Mouse (Mus musculus) mouse trophoblast stem cell (cell line): ENCODE data around the gene Atm.

ENCODE experiments used
- in situ Hi-C, 2 experiments: fragments of 300-500 bp; cut with MseI, MboI; formaldehyde crosslinking; loops; 2 replicates in 1 of 2; 3 replicates in 1 of 2; pipeline ENCODE4 v1.15.1; 2025

Gene Atm

DNA sequence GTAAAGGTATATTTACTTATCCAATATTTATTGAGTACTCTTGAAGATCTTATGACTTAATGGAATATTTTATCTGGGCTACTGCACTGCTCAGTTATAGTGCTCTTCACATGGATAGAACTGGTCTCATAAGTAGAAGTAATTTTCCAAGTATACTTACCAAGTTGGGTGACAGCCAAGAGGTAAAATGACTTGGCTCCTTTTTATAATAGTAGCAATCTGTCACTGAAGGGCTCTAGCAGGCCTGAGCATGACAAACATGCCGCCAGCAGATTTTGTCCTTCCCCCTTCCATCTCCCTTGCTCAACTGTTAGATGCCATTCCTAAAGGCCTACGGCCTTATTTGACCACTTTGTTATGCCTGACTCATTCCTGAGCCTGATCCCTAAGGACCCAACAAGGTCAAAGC lies 127.6 kb downstream of the Atm start:
- in situ Hi-C loops: no loop called here

DNA sequence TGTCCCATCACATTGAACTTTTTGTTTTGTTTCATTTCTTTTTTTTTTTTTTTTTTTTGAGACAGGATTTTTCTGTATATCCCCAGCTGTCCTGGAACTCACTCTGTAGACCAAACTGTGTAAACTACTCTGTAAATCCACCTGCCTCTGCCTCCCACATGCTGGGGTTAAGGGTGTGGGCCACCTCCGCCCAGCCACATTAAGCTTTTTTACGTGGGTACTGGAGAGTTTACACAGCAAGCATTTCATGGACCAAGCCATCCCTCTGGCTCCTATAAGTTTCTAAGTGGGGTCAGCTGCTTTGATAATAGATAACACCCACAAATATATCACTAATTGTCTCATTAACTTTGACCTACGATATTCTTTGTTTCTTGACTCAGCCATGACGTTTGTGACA lies 128.0 kb downstream of the Atm start:
- in situ Hi-C loops: no loop called here

DNA sequence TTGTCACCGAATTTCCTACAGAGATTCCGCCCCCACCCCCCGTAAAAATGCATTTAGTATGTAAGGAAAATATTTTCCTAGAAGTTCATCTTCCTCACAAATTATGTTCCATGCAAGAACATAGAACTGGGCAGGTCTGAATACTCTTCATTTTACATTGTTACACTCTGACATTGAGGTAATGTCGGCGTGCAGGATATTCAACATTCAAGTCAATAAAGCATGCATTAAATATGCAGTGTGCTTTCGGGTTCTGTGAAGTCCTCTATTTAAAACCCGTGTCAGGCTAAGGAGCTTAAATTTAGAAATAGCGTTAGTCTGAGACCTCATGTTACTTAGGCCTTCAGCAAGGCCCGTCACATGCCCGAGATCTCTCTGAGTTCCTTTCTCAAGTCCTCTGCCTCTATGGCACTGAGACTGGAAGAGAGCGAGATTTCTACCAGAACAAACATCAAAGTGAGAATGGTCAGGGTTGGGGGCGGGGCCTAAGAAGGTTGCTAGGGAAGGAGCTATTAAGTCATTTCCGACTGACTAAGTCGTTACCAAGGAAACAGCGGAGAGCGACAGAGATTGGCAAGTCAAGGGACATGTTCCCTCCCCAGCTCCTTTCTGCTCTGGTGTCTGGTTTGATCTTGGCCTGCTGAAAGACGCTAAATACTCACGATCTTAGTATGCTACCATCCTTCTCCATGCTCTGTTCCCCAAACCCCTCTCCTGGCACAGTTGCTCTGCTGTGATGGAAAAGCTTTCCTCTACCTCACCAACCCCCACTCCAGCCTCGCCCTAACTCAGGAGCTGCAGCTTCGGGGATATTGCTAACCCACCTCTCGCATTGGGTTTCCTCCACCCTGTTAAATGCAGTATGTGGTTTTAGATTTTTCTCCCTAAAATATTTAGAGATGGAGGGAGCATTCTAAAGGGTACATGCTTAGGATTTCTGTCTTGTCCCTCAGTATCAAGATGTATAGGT lies 131.5 kb downstream of the Atm start:
- in situ Hi-C loops: no loop called here

DNA sequence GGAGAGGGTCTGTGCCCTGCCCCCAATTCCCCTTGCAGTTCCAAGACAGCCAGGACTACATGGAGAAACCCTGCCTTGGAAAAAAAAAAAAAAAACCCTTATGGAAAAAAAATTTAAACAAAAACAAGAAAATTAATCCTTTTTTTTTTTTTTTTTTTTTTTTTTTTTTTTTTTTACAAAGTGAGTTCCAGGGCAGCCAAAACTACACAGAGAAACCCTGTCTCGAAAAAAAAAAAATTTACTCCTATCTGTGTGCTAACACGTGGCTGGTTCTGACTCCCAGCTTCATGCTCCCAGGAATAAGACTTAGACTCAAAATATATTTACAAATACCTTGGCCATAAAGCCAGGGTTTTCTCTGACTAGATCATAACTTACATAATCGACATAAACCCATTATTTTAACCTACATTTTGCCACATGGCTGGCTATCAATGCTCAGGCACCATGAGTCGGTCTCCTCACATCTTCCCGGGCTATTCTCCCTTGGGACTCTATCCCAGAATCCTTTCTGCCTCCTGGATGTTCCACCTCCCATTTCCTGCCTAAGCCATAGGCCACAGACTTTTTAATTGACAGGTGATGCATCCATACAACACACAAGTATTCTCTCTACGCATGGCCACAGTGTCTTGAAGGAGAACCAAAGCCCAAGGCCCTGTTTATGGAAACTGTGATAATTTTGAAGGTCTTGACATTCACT lies 132.3 kb downstream of the Atm start:
- in situ Hi-C loops: no loop called here

DNA sequence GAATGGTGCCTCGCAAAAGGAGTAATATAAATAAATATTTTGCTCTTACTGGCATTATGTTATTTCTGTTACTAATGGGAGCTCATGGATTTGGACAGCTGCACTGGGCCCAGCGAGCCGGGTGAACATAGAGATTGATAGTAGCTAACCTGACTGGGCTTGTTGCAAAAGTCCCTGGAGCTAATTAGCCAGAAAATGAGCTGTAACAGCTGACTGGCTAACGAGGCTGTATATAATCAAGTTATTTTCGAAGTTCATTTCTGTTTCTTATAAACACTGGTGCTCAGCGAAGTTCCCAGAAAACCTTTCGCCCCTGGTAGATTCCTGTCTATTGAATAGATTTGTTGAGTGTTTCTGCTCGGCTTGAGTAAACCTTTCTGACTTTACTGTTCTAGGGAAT lies 133.5 kb downstream of the Atm start:
- in situ Hi-C loops: no loop called here

DNA sequence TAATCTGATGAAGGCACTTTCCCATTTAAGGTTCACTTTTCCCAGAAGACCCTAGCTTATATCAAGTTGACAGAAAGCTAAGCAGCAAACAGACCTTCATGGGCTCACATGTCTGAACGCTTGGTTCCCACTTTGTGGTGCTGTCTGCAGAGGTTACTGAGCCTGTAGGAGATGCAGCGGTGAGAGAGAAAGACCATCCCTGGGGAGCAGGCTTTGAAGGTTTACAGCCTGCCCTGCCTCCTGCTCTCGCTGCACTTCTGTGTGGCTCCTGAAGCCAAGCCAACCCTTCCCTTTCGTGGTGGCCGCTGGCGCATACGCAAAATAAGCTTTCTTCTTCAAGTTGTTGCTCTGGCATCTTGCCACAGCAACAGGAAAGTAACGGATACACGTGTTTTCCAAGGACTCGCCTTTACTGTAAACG lies 134.2 kb downstream of the Atm start, which contains the start of gene 4930550C14Rik:
Gene 4930550C14Rik (plus strand): TSS at position 35 of the 421 bp plus-strand sequence.
- in situ Hi-C loops: no loop called here

DNA sequence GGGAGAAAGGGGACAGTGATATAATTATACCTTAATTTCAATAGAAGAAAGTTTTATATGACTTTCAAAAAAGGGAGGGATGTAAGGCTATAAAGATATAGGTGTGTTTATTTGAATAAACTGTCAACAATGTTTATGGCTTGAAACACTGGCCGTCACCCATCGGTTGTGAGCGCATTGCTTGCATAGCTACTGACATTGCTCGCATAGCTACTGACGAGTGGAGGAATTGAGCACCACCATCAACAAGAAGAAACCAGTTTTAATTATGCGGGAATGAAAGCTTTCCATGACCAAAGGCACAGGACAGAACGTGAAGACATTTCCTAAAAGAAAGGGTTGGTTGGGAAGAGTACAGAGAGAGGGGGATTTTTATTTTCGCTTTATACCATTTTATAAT lies 135.4 kb downstream of the Atm start:
- in situ Hi-C loops: no loop called here

DNA sequence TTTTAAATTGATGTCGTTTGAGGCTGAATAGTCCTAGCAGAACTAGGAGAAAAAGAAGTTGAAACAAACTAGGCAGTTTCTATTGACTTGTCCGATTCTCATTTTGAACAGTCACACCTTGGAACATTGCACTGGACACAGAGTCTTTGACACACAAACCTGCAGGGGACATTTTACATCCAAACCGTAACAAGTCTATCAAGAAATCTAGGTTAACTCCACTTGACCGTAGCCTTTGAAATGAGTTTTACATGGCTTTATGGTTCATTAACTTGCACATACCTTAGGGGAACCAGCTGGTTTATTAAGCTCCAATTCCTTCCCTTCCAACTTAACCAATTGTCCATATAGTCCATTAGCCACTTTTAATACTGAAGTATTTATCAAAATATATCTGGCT lies 135.8 kb downstream of the Atm start:
- in situ Hi-C loops: no loop called here

DNA sequence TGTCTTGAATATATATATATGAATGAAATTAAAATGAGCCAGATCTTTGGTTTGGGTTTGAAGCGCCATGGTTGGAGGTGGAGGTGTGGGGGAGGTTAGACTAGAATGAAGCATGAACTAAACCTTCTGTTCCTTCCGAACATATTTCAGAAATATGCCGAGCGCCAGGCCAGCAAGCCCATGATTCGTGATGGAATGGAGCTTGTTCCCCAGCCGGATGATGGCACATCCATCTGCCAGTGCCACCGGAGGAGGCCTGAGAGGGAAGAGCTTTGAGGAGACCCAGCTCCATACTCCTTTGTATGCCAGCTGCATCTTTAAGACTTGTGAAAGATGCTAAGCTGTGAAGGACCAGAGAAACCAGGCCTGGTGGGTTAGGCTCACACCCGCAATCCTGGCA lies 137.0 kb downstream of the Atm start:
- in situ Hi-C loops: loop anchor here (5.0 kb wide), 2 partner anchors 142 to 147 kb away; no protein-coding TSS in a partner anchor

DNA sequence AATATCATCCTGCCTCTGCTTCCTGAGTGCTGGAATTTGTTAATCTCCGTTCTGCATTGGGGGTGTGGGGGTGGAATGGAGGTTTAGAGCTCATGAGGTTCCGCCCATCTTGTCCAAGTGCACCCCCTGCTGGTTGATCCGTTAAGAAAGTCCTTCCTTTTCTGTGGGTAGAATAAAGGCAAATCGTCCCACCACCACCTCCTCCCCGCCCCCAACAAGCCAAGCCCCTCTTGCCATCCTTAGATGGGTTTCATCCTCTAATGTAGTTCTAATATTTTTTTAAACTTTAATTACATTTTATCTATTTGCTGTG lies 138.2 kb downstream of the Atm start:
- in situ Hi-C loops: loop anchor here (5.0 kb wide), 2 partner anchors 141 to 146 kb away; no protein-coding TSS in a partner anchor

DNA sequence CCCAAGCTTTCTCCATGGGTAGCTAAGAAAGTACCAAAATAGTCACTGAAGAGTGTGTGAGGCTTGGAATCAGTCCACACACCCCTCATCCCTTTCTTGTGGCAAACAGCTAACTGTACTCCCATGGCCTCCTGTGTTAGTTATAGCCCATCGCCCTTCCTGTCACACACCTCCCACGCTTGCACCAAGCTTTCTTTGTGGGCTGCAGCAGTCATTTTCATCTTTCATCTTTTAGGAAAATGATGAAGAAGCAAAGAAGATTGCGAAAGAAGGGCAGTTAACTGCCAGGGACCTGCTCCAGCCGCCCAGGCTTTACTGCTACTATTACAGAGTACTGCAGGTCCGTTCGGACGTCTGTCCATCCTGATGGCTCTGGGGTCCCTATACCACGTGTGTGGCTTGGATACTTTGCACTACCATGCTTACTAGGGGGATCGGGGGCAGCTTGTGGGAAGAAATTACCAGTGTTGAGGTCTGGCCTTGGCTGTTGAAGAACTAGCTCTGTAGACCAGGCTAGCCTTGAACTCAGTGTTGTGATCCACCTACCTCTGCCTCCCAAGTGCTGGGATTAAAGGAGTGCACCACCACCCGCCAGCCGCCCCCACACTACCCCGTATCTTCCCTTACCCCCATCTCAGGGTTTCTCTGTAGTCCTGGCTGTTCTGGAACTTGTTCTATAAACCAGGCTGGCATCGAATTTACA lies 138.7 kb downstream of the Atm start:
- in situ Hi-C loops: loop anchor here (5.0 kb wide), 2 partner anchors 141 to 146 kb away; no protein-coding TSS in a partner anchor

DNA sequence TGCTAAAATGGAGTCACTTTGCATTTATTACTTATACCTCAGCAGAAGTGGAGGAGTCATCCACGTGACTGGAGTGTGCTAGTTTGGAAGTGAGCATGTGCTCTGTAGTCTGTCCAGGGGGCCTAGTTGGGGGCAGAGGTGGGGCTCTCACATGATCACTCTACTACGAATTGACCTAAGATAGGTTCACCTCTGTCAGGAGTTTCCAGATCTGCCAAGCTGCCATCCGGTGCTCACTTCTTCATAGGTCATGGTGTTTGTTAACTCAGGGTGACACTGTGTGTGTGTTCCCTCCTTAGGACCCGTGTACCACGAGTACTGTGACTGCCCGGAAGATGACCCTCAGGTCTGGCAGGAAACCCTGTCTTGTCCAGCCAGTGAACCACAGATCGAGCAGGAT lies 146.4 kb downstream of the Atm start:
- in situ Hi-C loops: no loop called here
